Mouse (Mus musculus): Measurements from ENCODE around the gene Ppara.

GRCm38 (mm10) chr15:85720366-85720841, 14.4 kb upstream of the Ppara start:
- TF ChIP-seq CTCF (IDR thresholded peaks at IDR 0.05): no peak
- TF ChIP-seq POLR2A (IDR thresholded peaks at IDR 0.05; ENCODE audit: insufficient read depth, low read depth, low read length): no peak
